Mouse (Mus musculus) bone marrow macrophage, adult 2 months (primary cell): ENCODE results near the gene St8sia2.

Source experiments
- CTCF ChIP-seq: IDR thresholded peaks from 2 replicates; pipeline ENCODE4 v1.5.1; 2012; ENCODE audit warnings: low read depth, mild to moderate bottlenecking, low read length, moderate library complexity
- POLR2A ChIP-seq: IDR thresholded peaks from 2 replicates; pipeline ENCODE4 v1.6.1; 2012; ENCODE audit warnings: mild to moderate bottlenecking, low read depth, low read length, borderline replicate concordance

DNA sequence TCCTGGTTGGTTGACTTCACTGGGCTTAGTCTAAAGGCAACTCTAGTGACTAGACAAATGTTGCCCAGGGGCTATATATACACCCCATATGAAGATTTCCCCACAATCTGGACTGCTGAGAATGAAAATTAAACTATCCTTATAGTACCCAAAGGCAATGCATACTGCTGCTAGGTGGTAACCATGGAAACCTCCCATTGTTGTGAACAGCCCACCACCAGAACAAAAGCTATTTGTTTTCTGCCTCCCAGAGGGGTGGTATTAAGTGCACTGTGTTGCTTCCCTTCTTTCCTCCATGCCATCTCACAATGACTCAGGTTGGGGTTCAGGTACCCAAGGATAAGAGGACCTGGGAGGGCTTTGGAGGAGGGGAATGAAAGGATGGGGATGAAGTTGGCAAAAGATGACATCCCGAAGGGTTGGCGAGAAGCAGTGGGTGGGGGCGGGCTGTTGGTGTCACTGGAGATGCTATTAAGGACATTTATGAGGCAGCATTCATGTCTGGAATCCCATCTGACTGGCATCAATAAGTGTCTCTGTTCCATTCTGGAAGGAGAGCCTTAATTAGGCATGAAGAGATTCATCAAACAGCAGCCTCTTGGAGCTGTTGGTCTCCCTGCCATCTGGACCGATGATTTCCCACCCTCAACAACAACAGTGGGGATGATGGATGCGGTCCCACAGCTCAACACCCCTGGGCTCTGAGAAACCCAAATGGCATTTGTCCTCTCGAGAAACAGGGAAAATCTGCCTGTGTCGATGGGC, 75.3 kb downstream of the St8sia2 start:
- TF ChIP-seq POLR2A (no peak), CTCF (no peak)
